Mouse (Mus musculus) olfactory bulb, adult 2 months (tissue): ENCODE data around the gene Dpm3.

Experiments used
- CTCF ChIP-seq: fragments of 200-500 bp; IDR thresholded peaks from 2 replicates; pipeline ENCODE4 v1.5.1; 2012; ENCODE audit warnings: low read depth, mild to moderate bottlenecking, low read length, moderate library complexity; ENCODE audit not compliant: insufficient read depth
- POLR2A ChIP-seq: fragments of 200-500 bp; IDR thresholded peaks from 2 replicates; pipeline ENCODE4 v1.6.1; 2012; ENCODE audit warnings: mild to moderate bottlenecking, low read depth, low read length, moderate library complexity; ENCODE audit not compliant: insufficient read depth

DNA sequence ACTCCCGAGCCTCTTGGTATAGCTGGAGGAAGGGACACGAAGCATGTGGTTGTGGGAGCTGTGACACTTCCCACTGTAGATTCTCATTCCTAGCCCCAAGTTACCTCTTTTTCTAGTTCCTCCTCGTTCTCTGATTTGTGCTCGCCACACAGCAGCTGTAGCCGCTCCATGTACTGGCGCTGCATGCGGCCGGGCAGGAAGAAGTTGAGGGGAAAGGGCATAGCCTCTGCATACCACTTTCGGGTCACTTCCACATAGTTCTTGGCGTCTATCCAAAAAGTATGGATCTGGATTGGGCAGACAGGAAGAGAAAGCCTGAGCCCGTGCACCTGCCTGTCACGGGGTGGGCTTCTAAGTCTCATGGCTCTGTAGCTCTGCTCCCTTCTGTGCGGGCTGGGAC is 49.0 kb upstream of the Dpm3 start:
- TF ChIP-seq CTCF: no peak
- no peak for TF ChIP-seq POLR2A
